Mouse (Mus musculus): Measurements from ENCODE around the gene Dlg2.
A peak's percentile ranks its signal among the peaks of the same experiment; 100 is the strongest.

Dlg2 gene

GRCm38 (mm10) chr7:91262031-91262951, 785.8 kb downstream of the Dlg2 start:
- H3K4me3 ChIP-seq (replicated peaks; ENCODE audit: low read length) = peak overlapping the region; percentile 75
- TF ChIP-seq POU5F1 (IDR thresholded peaks at IDR 0.05; ENCODE audit: borderline replicate concordance, low read length) (no peak), CTCF (conservative IDR thresholded peaks at IDR 0.05; ENCODE audit: low read length) (no peak), NANOG (IDR thresholded peaks at IDR 0.05; ENCODE audit: borderline replicate concordance, low read length) (no peak)
- peaks cover 31% of the 10 kb centered on the region for H3K27me3 ChIP-seq (ENCODE audit: insufficient read depth, low read length)
- no peaks in the 10 kb centered on the region for H3K9me3 ChIP-seq (ENCODE audit: low read length)
- no peaks in the 10 kb centered on the region for H3K36me3 ChIP-seq (ENCODE audit: insufficient read depth, low read length)
- peaks cover 12% of the 10 kb centered on the region; the same call in 1 of the 2 replicates for H3K4me1 ChIP-seq (replicated peaks; ENCODE audit: low read depth, low read length)

DNA sequence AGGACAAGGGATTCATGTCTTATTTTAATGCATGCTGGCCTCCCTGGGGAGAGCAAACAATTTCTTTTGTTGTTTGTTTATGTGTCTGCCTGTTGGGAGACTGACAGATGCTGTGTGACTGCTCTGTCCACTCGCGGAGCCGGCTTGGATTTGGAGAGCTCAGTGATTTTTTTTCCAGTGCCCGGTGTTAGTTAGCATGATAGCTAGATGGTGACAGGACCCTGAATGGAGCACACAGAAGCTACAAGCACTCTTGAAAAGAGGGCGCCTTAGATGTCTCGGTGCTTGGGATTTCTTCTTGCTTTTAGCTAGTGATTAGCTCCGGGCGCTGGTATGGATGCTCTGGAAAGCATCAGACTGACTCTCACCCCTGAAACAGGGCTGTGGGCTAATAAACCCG, 786.5 kb downstream of the Dlg2 start:
- H3K9me3 ChIP-seq (ENCODE audit: low read length) = no peaks in the 10 kb centered on the region
- H3K4me3 ChIP-seq (replicated peaks; ENCODE audit: low read length) = peak overlapping the region; percentile 75
- peaks cover 12% of the 10 kb centered on the region; the same call in 1 of the 2 replicates for H3K4me1 ChIP-seq (replicated peaks; ENCODE audit: low read depth, low read length)
- peaks cover 31% of the 10 kb centered on the region for H3K27me3 ChIP-seq (ENCODE audit: insufficient read depth, low read length)
- H3K36me3 ChIP-seq (ENCODE audit: insufficient read depth, low read length) = no peaks in the 10 kb centered on the region
- TF ChIP-seq NANOG (IDR thresholded peaks at IDR 0.05; ENCODE audit: borderline replicate concordance, low read length) = no peak

GRCm38 (mm10) chr7:91267764-91268163, 791.3 kb downstream of the Dlg2 start:
- Histone ChIP-seq H3K27me3 (ENCODE audit: insufficient read depth, low read length) (peaks cover 13% of the 10 kb centered on the region), H3K4me1 (replicated peaks; ENCODE audit: low read depth, low read length) (peaks cover 4% of the 10 kb centered on the region; the same call in 1 of the 2 replicates), H3K36me3 (ENCODE audit: insufficient read depth, low read length) (no peaks in the 10 kb centered on the region), H3K4me3 (replicated peaks; ENCODE audit: low read length) (no peak overlapping the region), H3K9me3 (ENCODE audit: low read length) (no peaks in the 10 kb centered on the region)
- TF ChIP-seq NANOG (IDR thresholded peaks at IDR 0.05; ENCODE audit: borderline replicate concordance, low read length) = no peak
- TF ChIP-seq POU5F1 (IDR thresholded peaks at IDR 0.05; ENCODE audit: borderline replicate concordance, low read length) = no peak
- no peak for TF ChIP-seq CTCF (conservative IDR thresholded peaks at IDR 0.05; ENCODE audit: low read length)

- Histone ChIP-seq H3K36me3 (ENCODE audit: insufficient read depth, low read length) (no peaks in the 10 kb centered on the region), H3K4me1 (replicated peaks; ENCODE audit: low read depth, low read length) (no peaks in the 10 kb centered on the region), H3K27me3 (ENCODE audit: insufficient read depth, low read length) (no peaks in the 10 kb centered on the region), H3K4me3 (replicated peaks; ENCODE audit: low read length) (no peak overlapping the region), H3K9me3 (ENCODE audit: low read length) (no peaks in the 10 kb centered on the region)
- TF ChIP-seq NANOG (IDR thresholded peaks at IDR 0.05; ENCODE audit: borderline replicate concordance, low read length) (no peak), CTCF (conservative IDR thresholded peaks at IDR 0.05; ENCODE audit: low read length) (no peak), POU5F1 (IDR thresholded peaks at IDR 0.05; ENCODE audit: borderline replicate concordance, low read length) (no peak)
Observed at GRCm38 (mm10) chr7:91284167-91284566, 807.7 kb downstream of the Dlg2 start.

GRCm38 (mm10) chr7:91288324-91288723, 811.9 kb downstream of the Dlg2 start:
- Histone ChIP-seq H3K36me3 (ENCODE audit: insufficient read depth, low read length) (no peaks in the 10 kb centered on the region), H3K4me1 (replicated peaks; ENCODE audit: low read depth, low read length) (no peaks in the 10 kb centered on the region), H3K9me3 (ENCODE audit: low read length) (no peaks in the 10 kb centered on the region), H3K27me3 (ENCODE audit: insufficient read depth, low read length) (no peaks in the 10 kb centered on the region), H3K4me3 (replicated peaks; ENCODE audit: low read length) (no peak overlapping the region)
- TF ChIP-seq NANOG (IDR thresholded peaks at IDR 0.05; ENCODE audit: borderline replicate concordance, low read length) (no peak), CTCF (conservative IDR thresholded peaks at IDR 0.05; ENCODE audit: low read length) (no peak), POU5F1 (IDR thresholded peaks at IDR 0.05; ENCODE audit: borderline replicate concordance, low read length) (no peak)

DNA sequence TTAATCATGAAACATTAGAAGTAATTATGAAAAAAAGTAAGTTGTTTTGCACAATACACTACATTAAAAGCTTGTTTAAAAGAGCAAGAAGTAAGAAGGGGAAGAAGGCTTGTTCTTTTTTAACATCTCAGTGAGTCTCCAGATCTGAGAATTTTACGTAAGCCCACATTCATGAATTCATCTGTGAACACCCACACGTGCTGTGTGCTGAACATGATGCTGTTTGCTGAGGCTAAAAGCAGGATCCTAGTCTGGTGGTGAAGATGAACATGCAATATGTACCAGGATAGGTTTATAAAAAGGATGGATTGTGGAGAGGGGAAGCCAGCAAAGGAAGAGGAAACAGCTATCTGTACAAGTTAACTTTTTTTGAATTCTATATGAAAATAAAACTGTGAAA, 819.7 kb downstream of the Dlg2 start:
- Histone ChIP-seq H3K4me1 (replicated peaks; ENCODE audit: low read depth, low read length) (no peaks in the 10 kb centered on the region), H3K27me3 (ENCODE audit: insufficient read depth, low read length) (no peaks in the 10 kb centered on the region), H3K4me3 (replicated peaks; ENCODE audit: low read length) (no peak overlapping the region), H3K9me3 (ENCODE audit: low read length) (no peaks in the 10 kb centered on the region), H3K36me3 (ENCODE audit: insufficient read depth, low read length) (no peaks in the 10 kb centered on the region)
- no peak for TF ChIP-seq CTCF (conservative IDR thresholded peaks at IDR 0.05; ENCODE audit: low read length)

DNA sequence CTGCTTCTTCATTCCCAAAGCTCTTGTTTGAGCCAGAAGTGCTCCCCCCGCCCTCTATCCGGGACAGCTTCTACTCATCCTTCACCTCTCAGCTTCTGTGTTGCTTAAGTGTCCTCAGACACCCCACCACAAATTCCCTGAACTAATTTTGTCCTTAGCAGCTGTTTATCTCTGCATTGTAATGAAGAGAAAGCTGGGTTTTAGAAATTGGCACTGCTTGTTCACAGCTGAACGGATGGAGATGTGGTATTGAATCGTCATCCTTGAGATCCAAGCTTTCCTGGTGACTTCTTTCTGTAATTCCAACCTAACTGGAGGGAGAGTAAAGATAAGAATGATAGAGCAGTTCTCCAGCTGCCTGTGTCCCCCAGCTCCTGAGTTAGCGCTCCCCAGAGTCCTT, 834.7 kb downstream of the Dlg2 start:
- Histone ChIP-seq H3K9me3 (ENCODE audit: low read length) (no peaks in the 10 kb centered on the region), H3K36me3 (ENCODE audit: insufficient read depth, low read length) (no peaks in the 10 kb centered on the region), H3K4me1 (replicated peaks; ENCODE audit: low read depth, low read length) (0 out of 2 replicates have a peak, but pooled peaks cover 5% of the 10 kb centered on the region), H3K4me3 (replicated peaks; ENCODE audit: low read length) (no peak overlapping the region), H3K27me3 (ENCODE audit: insufficient read depth, low read length) (no peaks in the 10 kb centered on the region)
- TF ChIP-seq NANOG (IDR thresholded peaks at IDR 0.05; ENCODE audit: borderline replicate concordance, low read length) = no peak
- TF ChIP-seq CTCF (conservative IDR thresholded peaks at IDR 0.05; ENCODE audit: low read length) = no peak
- TF ChIP-seq POU5F1 (IDR thresholded peaks at IDR 0.05; ENCODE audit: borderline replicate concordance, low read length) = no peak

GRCm38 (mm10) chr7:91345073-91345472, 868.6 kb downstream of the Dlg2 start:
- Histone ChIP-seq H3K4me3 (replicated peaks; ENCODE audit: low read length) (no peak overlapping the region), H3K36me3 (ENCODE audit: insufficient read depth, low read length) (no peaks in the 10 kb centered on the region), H3K4me1 (replicated peaks; ENCODE audit: low read depth, low read length) (0 out of 2 replicates have a peak, but pooled peaks cover 5% of the 10 kb centered on the region), H3K27me3 (ENCODE audit: insufficient read depth, low read length) (no peaks in the 10 kb centered on the region), H3K9me3 (ENCODE audit: low read length) (no peaks in the 10 kb centered on the region)
- TF ChIP-seq NANOG (IDR thresholded peaks at IDR 0.05; ENCODE audit: borderline replicate concordance, low read length) = no peak
- TF ChIP-seq POU5F1 (IDR thresholded peaks at IDR 0.05; ENCODE audit: borderline replicate concordance, low read length) = no peak
- no peak for TF ChIP-seq CTCF (conservative IDR thresholded peaks at IDR 0.05; ENCODE audit: low read length)
